Mouse (Mus musculus): ENCODE results near the gene Zfp868.
"Not testable (repeated sequence)": the region's sequence is repeated elsewhere in the genome, so short reads cannot be mapped to it uniquely, and the experiment has no call there.

Gene Zfp868

DNA sequence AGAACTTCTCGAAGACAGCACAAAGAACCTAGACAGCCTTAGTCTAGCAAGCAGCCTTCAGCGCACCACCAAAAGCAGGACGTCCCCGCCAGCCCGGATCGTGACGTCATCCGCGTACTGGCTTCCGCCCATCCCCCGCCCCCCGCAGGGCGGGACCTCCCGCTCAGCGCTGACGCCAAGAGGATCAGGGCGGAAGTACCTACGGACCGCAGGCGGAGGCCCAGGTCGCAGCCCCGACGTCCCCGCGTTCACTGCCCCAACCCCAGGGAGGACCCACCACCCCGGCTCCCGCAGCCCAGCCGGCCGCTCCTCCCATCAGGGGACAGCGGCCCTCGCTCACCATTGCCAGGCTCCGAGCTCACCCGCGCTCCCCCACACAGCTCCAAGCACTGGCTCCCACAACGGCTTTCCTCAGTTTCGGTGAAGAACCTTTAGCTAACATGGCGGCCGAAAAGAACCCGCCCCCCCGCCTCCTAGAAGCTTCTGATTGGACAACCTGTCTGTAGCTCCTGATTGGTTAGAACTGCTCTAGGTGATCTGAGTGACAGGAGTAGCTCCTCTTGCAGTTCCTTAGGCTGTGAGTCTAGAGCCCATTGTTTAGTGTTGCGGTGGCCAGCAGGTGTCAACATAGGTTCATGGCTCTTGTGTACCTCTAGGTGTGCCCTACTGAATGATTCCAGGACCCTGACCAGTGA lies at the start of gene Zfp868:
Gene Zfp868, minus strand, starts transcription at position 454 of the 695 bp plus-strand sequence.
- peak; percentile 93 to 98 for DNase-seq (ENCODE audit: low spot score in 2 of 2)

DNA sequence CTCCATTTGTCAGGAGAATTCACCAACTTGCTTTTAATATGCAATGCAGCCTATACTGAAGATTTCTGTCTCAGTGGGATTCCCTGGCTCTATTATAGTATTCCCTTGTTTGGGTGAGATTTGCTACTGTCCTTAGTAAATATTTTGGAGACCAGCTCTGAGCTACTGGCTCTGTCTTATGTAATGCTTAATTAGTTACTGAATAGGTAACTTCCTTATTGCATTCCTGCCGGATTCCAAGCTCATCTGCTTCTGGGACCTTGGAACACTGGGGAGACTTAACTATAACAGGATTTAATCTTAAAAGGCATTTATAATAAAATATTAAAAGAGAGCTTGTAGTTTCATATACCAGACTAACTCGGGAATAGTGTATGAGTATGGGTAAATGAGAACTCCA lies 39.7 kb upstream of the Zfp868 start:
- not testable (repeated sequence) for DNase-seq (ENCODE audit: low spot score in 2 of 2)

DNA sequence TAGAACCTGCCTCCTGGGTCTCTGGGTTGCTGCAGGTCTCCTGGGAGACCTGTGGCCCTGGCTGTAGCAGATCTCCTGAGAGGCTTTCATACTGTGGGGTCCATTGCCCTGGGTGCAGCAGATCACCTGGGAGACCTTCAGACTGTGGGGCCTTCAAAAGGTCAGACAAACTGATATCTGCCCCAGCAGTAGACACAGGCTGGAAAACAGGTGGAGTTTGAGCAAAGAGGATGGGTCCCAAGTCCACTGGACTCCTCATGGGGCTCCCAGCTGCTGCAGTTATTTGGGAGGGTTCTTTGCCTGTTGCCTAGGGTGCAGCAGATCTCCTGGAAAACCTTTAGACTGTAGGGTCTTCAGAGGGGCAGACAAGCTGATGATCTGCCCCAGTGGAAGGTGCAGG lies 35.9 kb upstream of the Zfp868 start:
- DNase-seq (ENCODE audit: low spot score in 2 of 2): no peak

DNA sequence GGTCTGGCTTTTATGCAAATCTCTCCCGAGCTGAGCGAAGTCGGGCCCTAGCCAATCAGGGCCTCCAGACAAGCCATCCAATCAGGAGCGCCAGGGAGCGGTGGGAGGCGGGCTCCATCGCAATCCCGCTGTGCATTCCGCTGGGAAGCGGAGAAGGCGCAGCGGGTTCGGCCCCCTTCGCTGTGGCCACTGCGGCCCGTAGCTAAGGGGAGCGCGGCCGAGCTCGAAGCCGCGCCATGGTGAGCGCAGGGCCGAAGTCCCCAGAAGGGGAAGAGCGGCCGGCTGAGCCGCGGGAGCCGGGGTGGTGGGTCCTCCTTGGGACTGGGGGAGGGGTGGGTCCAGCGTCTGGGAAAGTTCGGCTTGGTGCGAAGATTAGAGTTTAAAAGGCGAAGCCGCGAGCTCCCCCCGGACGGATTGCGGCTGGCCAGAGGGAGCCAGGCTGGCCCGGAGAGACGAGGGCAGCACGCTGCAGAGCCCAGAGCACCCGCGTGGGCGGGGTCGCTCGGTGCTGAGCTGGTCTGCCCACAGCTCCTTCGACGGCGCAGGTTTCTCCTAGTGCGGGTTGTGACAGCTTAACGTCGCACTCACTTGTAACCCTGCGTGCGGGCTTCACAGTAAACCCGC lies 29.1 kb upstream of the Zfp868 start, which contains the start of gene Zfp964:
Gene Zfp964, plus strand, starts transcription at position 122 of the 624 bp plus-strand sequence.
- DNase-seq (ENCODE audit: low spot score in 2 of 2): peak; percentile 84 to 90

DNA sequence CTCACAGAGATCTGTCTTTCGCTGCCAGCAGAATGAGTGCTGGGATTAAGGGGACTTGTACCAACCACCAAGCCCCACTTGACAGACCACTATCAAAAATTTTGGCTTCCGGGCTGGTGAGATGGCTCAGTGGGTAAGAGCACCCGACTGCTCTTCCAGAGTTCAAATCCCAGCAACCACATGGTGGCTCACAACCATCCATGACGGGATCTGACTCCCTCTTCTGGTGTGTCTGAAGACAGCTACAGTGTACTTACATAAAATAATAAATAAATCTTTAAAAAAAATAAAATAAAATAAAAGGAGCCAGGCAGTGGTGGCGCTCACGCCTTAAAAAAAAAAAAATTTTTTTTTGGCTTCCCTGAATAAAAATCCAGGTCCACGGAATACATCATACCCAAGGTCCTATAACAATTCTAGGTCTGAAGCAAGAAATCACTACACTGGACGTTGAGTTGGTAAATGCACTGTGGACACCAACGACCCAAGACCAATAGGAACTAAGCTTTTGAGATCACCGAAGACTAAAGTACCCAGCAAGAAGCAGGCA lies 28.5 kb upstream of the Zfp868 start:
- DNase-seq (ENCODE audit: low spot score in 2 of 2): no peak

DNA sequence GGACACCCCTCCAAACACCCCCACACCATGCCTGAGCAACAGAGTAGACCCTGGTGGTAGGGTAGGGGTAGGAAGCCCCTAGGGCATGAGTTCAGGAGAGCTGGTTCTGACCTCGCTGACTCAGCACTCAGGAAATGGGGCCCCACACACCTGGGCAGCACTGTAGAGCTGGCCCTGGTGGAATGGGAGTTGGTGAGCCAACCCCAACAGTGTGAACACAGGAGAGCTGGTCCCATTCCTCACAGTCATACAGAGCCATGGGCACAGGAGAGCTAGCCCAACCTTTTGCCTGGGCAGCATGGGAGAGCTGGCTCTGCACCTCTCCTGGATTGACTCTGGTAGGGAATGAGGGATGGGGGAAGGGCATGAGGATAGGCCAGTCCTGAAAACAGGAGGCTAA lies 7.3 kb downstream of the Zfp868 start:
- DNase-seq (ENCODE audit: low spot score in 2 of 2): no peak

DNA sequence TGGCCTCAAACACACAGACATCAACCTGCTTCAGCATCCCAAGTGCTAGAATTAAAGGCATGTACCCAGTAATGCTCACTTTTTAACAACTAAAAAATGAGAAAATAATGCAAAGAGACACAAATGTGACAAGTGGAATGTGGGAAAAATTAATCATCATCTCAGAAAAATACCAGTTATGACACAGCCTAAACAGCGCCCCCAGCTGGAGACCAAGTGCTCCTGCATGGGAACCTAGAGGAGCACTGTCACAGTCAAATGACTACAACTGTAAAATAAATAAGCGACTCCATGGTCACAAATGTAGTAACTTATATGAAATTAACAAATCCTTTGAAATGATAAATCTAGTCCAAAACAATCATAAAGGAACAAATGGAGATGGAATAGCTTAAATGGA lies 10.7 kb downstream of the Zfp868 start:
- no peak for DNase-seq (ENCODE audit: low spot score in 2 of 2)

DNA sequence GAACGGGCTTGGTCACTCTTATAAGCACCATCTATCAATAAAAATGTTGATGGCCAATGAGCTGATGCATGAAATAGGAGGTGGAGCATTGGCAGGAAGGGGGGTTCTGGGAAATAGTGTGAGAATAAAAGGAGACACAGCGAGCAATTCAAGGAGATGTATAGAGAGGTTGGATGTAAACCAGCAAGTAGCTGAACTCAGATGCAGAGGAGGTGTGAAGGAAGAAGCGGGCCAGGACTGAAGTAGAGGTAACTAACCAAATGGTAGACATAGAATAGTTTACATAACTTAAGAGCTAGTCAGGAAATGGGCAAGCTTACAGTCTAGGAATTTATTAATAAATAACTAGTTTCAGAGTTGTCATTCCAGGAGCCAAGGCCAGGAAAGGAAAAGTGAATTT lies 27.8 kb downstream of the Zfp868 start:
- not testable (repeated sequence) for DNase-seq (ENCODE audit: low spot score in 2 of 2)

DNA sequence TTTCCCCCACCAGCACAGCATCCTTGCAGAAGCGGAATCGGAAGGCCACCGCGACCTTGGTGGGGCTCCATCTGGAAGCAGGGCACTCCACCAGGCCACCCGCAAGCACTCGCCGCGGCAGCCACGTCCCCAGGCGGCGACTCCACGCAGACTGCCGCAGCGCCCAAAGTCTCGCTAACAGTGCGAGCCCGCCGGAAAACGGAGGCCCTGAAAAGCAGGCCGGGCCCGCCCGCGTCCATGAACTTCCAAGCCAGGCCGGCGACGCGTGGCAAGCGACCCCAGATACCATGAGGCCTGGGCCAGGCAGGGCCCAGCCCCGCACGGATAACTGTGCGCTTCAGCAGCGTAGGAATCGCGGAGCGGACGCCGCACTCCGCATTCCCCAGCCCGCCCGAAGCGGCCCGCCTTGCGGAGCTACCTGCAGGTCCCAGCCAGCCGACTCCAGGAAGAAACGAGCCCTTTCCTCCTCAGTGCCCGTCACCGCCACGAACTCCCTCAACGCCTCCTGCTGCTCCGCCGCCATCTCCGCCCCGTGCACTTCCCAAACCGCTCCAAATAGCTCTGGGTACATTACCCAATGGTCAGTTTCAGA lies 40.6 kb downstream of the Zfp868 start:
- DNase-seq (ENCODE audit: low spot score in 2 of 2): peak in 1 of 2 experiments; percentile 16

DNA sequence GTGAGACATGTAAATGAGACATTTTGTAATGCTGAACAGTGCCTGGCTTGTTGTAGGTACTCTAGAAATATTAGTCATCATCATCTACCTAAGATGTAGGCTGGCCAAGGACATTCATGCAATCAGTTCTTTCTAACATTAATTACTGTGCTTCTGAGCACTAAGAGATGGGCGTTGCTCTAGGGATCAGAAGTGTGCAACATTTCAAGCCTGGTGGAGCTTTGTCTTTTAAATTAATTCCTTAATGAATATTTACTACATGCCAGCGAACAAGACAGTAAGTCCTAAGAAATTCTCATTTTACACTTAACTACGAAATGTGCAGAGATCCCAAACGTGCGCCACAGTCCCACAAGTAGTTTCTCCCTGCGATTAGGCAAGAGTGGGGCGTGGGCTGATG lies 41.1 kb downstream of the Zfp868 start:
- not testable (repeated sequence) for DNase-seq (ENCODE audit: low spot score in 2 of 2)

All from frontal cortex, postnatal 14 days (tissue).